Mouse (Mus musculus) kidney, embryonic 15.5 days (tissue): ENCODE measurements at regions not wholly inside any gene's neighbourhood (a gene's known extent, or its start where the extent isn't known, plus 50 kb on each side); places are given as distances from the start of the nearest gene placed in this dataset.

Experiments
- ATAC-seq: fragments of 200-750 bp; cut with Nextera tagmentation; replicated peaks from 2 replicates; pipeline ENCODE4 v1.8.0; 2017; ENCODE audit warnings: moderate TSS enrichment; ENCODE audit not compliant: low FRiP score
- H3K27ac ChIP-seq: fragments of 300-500 bp; sonication (generic); 2 replicates; pipeline ENCODE4 v1.5.1; 2015; ENCODE audit warnings: mild to moderate bottlenecking, inconsistent platforms
- H3K27me3 ChIP-seq: fragments of 300-500 bp; sonication (generic); 2 replicates; pipeline ENCODE4 v1.6.1; 2015; ENCODE audit warnings: inconsistent platforms
- H3K36me3 ChIP-seq: fragments of 300-500 bp; sonication (generic); 2 replicates; pipeline ENCODE4 v1.6.1; 2015; ENCODE audit warnings: inconsistent platforms
- H3K4me1 ChIP-seq: fragments of 300-500 bp; sonication (generic); 2 replicates; pipeline ENCODE4 v1.6.1; 2015; ENCODE audit warnings: inconsistent platforms
- H3K4me2 ChIP-seq: fragments of 300-500 bp; sonication (generic); 2 replicates; pipeline ENCODE4 v1.6.1; 2015; ENCODE audit warnings: moderate library complexity, mild to moderate bottlenecking, inconsistent platforms
- H3K4me3 ChIP-seq: fragments of 300-500 bp; sonication (generic); replicated peaks from 2 replicates; pipeline ENCODE4 v1.5.1; 2015; ENCODE audit warnings: mild to moderate bottlenecking, inconsistent platforms
- H3K9ac ChIP-seq: fragments of 300-500 bp; sonication (generic); 2 replicates; pipeline ENCODE4 v1.6.1; 2015; ENCODE audit warnings: mild to moderate bottlenecking, inconsistent platforms
- H3K9me3 ChIP-seq: fragments of 300-500 bp; sonication (generic); replicated peaks from 2 replicates; pipeline ENCODE4 v1.6.1; 2016; ENCODE audit warnings: inconsistent platforms
- whole genome bisulfite sequencing: fragments of 180-500 bp; shearing (Covaris S2); methylation state at CpG from one replicate; pipeline ENCODE4 v1.1.7; 2015; ENCODE audit warnings: mixed read lengths; 5-methylcytosine and 5-hydroxymethylcytosine counted together

DNA sequence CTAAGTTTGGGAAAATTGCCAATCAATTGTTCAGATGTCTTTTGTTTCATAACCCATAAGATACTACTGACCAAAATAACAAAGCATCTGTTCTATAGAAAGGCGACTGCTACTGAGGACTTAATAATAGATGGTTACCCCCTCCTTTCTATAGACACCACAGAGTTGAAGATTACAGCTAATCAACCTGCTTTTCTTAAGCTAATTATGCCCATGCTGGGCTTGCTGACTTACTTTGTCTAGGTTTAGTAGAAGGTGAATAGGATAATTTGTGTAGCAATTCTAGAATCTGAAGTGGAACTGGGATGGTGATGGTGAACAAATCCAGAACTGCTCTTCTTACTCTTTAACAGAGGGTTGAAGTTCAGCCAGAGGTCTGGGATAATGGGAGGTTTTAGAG is 53.8 kb upstream of the Tbx18 start:
- no peak for ATAC-seq
- H3K4me3 ChIP-seq: no peak overlapping the region
- no peaks in the 10 kb centered on the region for H3K4me1 ChIP-seq
- no peaks in the 10 kb centered on the region for H3K36me3 ChIP-seq
- 56% methylated on average over 1 of the region's 1 CpGs for WGBS
- H3K4me2 ChIP-seq: no peak overlapping the region
- no peak overlapping the region for H3K9ac ChIP-seq
- no peak overlapping the region for H3K27ac ChIP-seq
- H3K27me3 ChIP-seq: no peaks in the 10 kb centered on the region
- no peaks in the 10 kb centered on the region for H3K9me3 ChIP-seq

- Histone ChIP-seq H3K36me3 (no peaks in the 10 kb centered on the region), H3K4me3 (no peak overlapping the region), H3K27ac (no peak overlapping the region), H3K4me2 (no peak overlapping the region), H3K9ac (no peak overlapping the region), H3K4me1 (no peaks in the 10 kb centered on the region), H3K9me3 (no peaks in the 10 kb centered on the region), H3K27me3 (no peaks in the 10 kb centered on the region)
- ATAC-seq: no peak
- 86% methylated on average over 2 of the region's 2 CpGs for WGBS
Measured at GRCm38 (mm10) chr9:87811746-87812145, 80.7 kb upstream of the Tbx18 start.

DNA sequence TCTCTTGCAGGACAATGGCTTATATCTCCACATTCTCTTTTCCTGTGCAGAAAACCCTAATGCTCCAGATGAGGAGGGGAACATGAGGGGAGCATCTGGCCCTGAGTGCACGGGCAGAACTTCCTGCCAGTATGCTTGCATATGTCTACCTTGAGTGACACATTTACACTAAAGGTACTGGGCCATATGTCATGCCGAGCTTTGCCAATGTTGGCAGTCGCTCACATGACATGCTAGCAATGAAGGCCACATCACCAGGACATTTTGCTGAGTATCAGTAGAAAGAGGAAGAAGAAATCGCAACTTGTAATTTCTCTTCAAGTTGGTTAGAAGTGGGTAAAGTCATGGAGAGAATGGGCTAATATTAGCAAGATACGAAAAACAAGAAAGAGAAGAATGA is 91.2 kb upstream of the Tbx18 start:
- Histone ChIP-seq H3K27ac (no peak overlapping the region), H3K4me2 (no peak overlapping the region), H3K27me3 (no peaks in the 10 kb centered on the region), H3K4me1 (no peaks in the 10 kb centered on the region), H3K9me3 (no peaks in the 10 kb centered on the region), H3K9ac (no peak overlapping the region), H3K4me3 (no peak overlapping the region), H3K36me3 (no peaks in the 10 kb centered on the region)
- 87% methylated on average over 5 of the region's 5 CpGs for WGBS
- ATAC-seq: no peak

DNA sequence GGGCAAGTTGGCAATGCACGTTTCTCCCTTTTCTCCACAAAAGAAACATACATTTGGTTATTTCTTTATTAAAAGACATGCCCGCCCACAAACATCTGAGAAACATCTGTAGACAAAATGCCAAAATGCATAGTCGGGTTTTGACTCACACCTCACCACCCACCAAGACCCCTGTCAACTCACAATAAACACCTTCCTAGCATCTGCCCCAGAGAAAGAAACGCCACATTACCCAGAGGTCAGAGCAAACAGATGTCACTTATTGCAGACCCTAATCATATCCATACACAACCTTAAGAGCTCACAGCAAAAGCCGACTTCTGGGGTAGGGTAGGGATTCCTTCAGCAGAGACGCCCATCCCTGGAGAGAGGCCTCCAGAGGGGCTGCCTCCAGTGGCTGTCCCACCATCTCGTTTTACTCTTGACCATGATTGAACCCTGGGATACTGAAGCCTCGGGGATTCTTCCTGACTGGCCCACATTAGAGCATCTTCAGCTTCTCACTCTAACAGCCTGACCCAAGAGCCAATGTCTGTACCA is 93.7 kb upstream of the Tbx18 start:
- no peak overlapping the region for H3K27ac ChIP-seq
- H3K36me3 ChIP-seq: no peaks in the 10 kb centered on the region
- H3K4me1 ChIP-seq: no peaks in the 10 kb centered on the region
- no peak for ATAC-seq
- no peaks in the 10 kb centered on the region for H3K27me3 ChIP-seq
- no peaks in the 10 kb centered on the region for H3K9me3 ChIP-seq
- no peak overlapping the region for H3K4me3 ChIP-seq
- 72% methylated on average over 8 of the region's 8 CpGs for WGBS
- H3K4me2 ChIP-seq: no peak overlapping the region
- no peak overlapping the region for H3K9ac ChIP-seq

GRCm38 (mm10) chr9:87843898-87844297 is 112.8 kb upstream of the Tbx18 start:
- no peaks in the 10 kb centered on the region for H3K9me3 ChIP-seq
- no peak overlapping the region for H3K4me2 ChIP-seq
- ATAC-seq: no peak
- no peak overlapping the region for H3K4me3 ChIP-seq
- H3K27ac ChIP-seq: no peak overlapping the region
- no peaks in the 10 kb centered on the region for H3K4me1 ChIP-seq
- 61% methylated on average over 6 of the region's 6 CpGs for WGBS
- no peaks in the 10 kb centered on the region for H3K36me3 ChIP-seq
- H3K27me3 ChIP-seq: no peaks in the 10 kb centered on the region
- H3K9ac ChIP-seq: no peak overlapping the region

GRCm38 (mm10) chr9:87844453-87844852 is 113.4 kb upstream of the Tbx18 start:
- no peak for ATAC-seq
- Histone ChIP-seq H3K4me3 (no peak overlapping the region), H3K4me2 (no peak overlapping the region), H3K27me3 (no peaks in the 10 kb centered on the region), H3K9ac (no peak overlapping the region), H3K4me1 (no peaks in the 10 kb centered on the region), H3K36me3 (no peaks in the 10 kb centered on the region), H3K9me3 (no peaks in the 10 kb centered on the region), H3K27ac (no peak overlapping the region)
- 76% methylated on average over 2 of the region's 2 CpGs for WGBS

DNA sequence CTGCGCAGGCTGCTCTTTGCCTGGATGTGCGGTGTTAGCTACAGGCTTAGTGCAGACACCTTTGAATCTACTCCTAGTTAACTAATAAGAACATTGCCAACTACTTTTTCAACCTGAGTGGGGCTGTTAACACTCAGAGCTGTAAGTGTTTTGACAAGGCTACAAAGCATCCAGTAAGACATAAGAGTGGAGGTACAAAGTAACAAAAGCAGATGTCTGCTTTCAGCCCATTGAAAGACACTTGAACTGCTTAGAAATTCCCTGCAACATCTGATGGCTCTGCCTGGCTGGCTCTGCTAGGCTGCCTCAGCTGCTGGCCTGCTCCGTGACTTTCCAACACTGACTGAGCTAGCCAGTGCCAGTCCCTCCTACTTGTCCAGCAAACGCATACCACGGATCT is 117.8 kb upstream of the Tbx18 start:
- H3K4me1 ChIP-seq: no peaks in the 10 kb centered on the region
- no peak overlapping the region for H3K27ac ChIP-seq
- no peaks in the 10 kb centered on the region for H3K27me3 ChIP-seq
- WGBS: 75% methylated on average over 5 of the region's 5 CpGs
- no peaks in the 10 kb centered on the region for H3K36me3 ChIP-seq
- ATAC-seq: no peak
- H3K9ac ChIP-seq: no peak overlapping the region
- H3K9me3 ChIP-seq: no peaks in the 10 kb centered on the region
- no peak overlapping the region for H3K4me2 ChIP-seq
- H3K4me3 ChIP-seq: no peak overlapping the region

DNA sequence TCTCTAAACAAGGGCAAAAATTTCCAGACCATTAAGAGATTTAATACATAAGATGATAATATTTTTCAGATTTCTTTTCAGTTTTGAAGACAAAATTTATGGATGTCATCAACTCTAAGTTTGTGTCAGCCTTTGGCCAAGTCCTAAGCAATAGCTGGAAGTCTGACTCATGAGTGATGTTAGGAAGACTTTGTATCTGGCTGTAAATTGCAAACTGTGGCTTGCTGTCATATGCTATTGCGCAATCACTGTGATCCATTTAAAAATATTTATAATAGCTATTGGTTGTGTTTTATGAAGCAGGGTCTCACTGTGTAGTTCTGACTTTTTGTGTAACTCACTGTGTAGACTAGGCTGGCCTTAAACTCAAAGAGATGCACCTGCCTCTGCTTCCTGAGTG is 119.1 kb upstream of the Tbx18 start:
- Histone ChIP-seq H3K9me3 (no peaks in the 10 kb centered on the region), H3K9ac (no peak overlapping the region), H3K4me3 (no peak overlapping the region), H3K27ac (no peak overlapping the region), H3K4me1 (no peaks in the 10 kb centered on the region), H3K27me3 (no peaks in the 10 kb centered on the region), H3K36me3 (no peaks in the 10 kb centered on the region), H3K4me2 (no peak overlapping the region)
- no peak for ATAC-seq
- WGBS: 97% methylated on average over 1 of the region's 1 CpGs

DNA sequence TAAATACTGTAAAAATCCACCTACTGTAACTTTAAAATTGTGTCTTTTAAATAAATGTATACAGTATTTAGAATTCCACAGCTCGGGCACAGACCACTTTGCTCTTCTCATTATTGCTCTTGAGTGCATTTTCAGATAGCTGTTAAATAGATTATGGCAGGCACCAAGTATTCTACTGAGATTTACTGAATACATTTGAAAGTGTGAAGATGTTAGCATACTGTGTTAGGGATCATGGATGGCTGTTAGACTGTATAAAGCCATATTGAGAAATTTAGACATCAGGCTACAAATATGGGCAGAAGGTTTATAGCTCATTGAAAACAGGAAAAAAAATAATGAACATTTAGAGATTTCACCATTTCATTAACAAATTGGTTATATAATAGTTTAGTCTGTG is 130.5 kb upstream of the Tbx18 start:
- 76% methylated on average over 1 of the region's 1 CpGs for WGBS
- no peak for ATAC-seq

DNA sequence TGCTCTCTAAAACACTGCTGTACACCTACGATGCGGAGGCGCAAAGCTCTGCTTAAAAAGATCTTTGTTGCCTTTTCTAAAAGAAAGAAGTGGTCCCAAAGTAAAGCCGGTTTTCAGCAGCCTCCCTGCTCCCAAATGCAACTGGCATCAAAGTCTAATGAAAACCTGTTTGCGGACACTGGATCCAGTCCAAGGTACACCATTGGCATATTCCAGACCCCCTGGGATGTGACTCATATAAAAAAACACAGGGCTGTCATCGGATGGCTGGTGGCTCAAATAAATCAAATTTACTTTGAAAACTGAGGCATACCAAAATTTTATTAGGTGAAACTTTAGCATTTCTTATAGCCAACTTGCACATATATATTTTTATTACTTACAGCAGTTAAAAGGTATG is 134.2 kb upstream of the Tbx18 start:
- Histone ChIP-seq H3K4me2 (no peak overlapping the region), H3K9ac (no peak overlapping the region), H3K4me1 (no peaks in the 10 kb centered on the region), H3K36me3 (no peaks in the 10 kb centered on the region), H3K4me3 (no peak overlapping the region), H3K9me3 (no peaks in the 10 kb centered on the region), H3K27ac (no peak overlapping the region), H3K27me3 (no peaks in the 10 kb centered on the region)
- 73% methylated on average over 6 of the region's 6 CpGs for WGBS
- no peak for ATAC-seq

More for the DNA sequence above, 130.5 kb upstream of the Tbx18 start:
- Histone ChIP-seq H3K4me1 (no peaks in the 10 kb centered on the region), H3K27me3 (no peaks in the 10 kb centered on the region), H3K4me2 (no peak overlapping the region), H3K36me3 (no peaks in the 10 kb centered on the region), H3K4me3 (no peak overlapping the region), H3K27ac (no peak overlapping the region), H3K9me3 (no peaks in the 10 kb centered on the region), H3K9ac (no peak overlapping the region)

GRCm38 (mm10) chr9:87872384-87872905 is 141.4 kb upstream of the Tbx18 start:
- WGBS: 80% methylated on average over 6 of the region's 6 CpGs
- no peaks in the 10 kb centered on the region for H3K27me3 ChIP-seq
- no peaks in the 10 kb centered on the region for H3K9me3 ChIP-seq
- no peak overlapping the region for H3K4me2 ChIP-seq
- H3K27ac ChIP-seq: no peak overlapping the region
- no peak overlapping the region for H3K9ac ChIP-seq
- H3K4me3 ChIP-seq: no peak overlapping the region
- H3K36me3 ChIP-seq: no peaks in the 10 kb centered on the region
- ATAC-seq: no peak
- H3K4me1 ChIP-seq: no peaks in the 10 kb centered on the region

DNA sequence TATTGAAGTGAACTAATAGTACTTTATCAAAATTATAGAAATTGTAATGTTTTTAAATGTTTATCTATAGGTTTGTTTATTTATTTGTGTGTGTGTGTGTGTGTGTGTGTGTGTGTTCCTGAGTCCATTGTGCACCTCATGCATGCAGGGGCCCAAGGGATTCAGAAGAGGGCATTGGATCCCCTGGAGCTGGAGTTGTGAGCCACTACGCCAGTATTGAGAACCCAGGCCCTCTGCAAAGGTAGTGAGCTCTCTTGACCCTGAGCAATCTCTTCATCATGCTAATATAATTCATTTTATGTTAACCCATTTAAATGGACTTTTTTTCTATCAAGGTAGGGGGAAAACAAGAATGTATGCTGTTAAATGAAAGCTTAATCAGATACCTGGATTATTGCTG is 151.5 kb upstream of the Tbx18 start:
- Histone ChIP-seq H3K9me3 (no peaks in the 10 kb centered on the region), H3K4me3 (no peak overlapping the region), H3K4me2 (no peak overlapping the region), H3K9ac (no peak overlapping the region), H3K36me3 (no peaks in the 10 kb centered on the region), H3K27ac (no peak overlapping the region), H3K4me1 (no peaks in the 10 kb centered on the region), H3K27me3 (no peaks in the 10 kb centered on the region)
- 55% methylated on average over 1 of the region's 1 CpGs for WGBS
- no peak for ATAC-seq

DNA sequence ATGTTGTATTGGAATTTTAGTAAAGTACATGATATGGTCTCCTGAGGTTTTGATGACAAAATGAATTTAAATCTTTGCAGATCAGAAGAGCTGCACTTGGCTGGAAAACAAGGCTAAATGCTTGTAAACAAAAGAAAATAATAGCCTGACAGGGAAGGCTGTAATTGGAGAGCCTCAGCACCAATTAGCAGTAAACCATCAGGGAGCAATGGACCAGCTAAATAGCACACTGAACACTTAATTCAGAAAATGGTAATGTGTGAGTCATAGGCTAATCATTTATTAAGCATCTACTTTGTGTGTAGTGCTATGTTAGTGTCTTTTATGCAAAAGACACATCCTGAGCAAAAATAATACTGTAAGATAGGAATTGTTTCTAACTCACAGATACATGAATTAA is 152.0 kb upstream of the Tbx18 start:
- Histone ChIP-seq H3K36me3 (no peaks in the 10 kb centered on the region), H3K27me3 (no peaks in the 10 kb centered on the region), H3K4me1 (no peaks in the 10 kb centered on the region), H3K4me3 (no peak overlapping the region), H3K4me2 (no peak overlapping the region), H3K27ac (no peak overlapping the region), H3K9ac (no peak overlapping the region), H3K9me3 (no peaks in the 10 kb centered on the region)
- ATAC-seq: no peak
